Mouse (Mus musculus): Measurements from ENCODE around the gene Trappc10. TPM values are rescaled to one million over a fixed set of nuclear protein-coding genes. Genes with fewer than 3 reads are reported as not detected.

The Trappc10 gene
- 69.3 to 80.4 TPM (median 72.0 TPM) in 4 replicates for total RNA-seq (2023)

GRCm38 (mm10) chr10:78244438-78245224 lies at the start of gene Trappc10:
Gene Trappc10 (minus strand): TSS chr10:78244641.

GRCm38 (mm10) chr10:78184531-78185380 lies 59.7 kb downstream of the Trappc10 start, which contains the start of gene Pwp2:
Gene Pwp2 (minus strand): TSS chr10:78185149.

GRCm38 (mm10) chr10:78169281-78170042 lies 75.0 kb downstream of the Trappc10 start, which contains the start of gene D10Jhu81e:
Gene D10Jhu81e (minus strand): TSS chr10:78169782.

Other genes with a start within 250 kb of the Trappc10 start
- gene Pfkl, start 234.6 kb downstream of the Trappc10 start, total RNA-seq (2023) = 76.6 to 97.0 TPM (median 84.3 TPM) in 4 replicates
- gene Dnmt3l, start 202.7 kb downstream of the Trappc10 start, total RNA-seq (2023) = not detected in 4 replicates
- gene Aire, start 201.0 kb downstream of the Trappc10 start, total RNA-seq (2023) = 1.3 to 2.2 TPM (median 1.9 TPM) in 4 replicates
- gene Icosl, start 175.3 kb downstream of the Trappc10 start, total RNA-seq (2023) = 243 to 274 TPM (median 264 TPM) in 4 replicates
- gene D10Jhu81e, start 74.9 kb downstream of the Trappc10 start, total RNA-seq (2023) = 40.6 to 45.5 TPM (median 42.5 TPM) in 4 replicates
- gene Pwp2, start 59.5 kb downstream of the Trappc10 start, total RNA-seq (2023) = 22.3 to 26.5 TPM (median 23.9 TPM) in 4 replicates
- gene Agpat3, start 107.8 kb upstream of the Trappc10 start, total RNA-seq (2023) = 96.5 to 116 TPM (median 112 TPM) in 4 replicates
- 376 to 391 TPM (median 377 TPM) in 4 replicates for gene Rrp1, start 168.4 kb upstream of the Trappc10 start, total RNA-seq (2023)
- gene Cstb, start 181.0 kb upstream of the Trappc10 start, total RNA-seq (2023) = 48.4 to 62.6 TPM (median 58.4 TPM) in 4 replicates
- 49.3 to 62.0 TPM (median 53.7 TPM) in 4 replicates for gene Pdxk, start 220.3 kb upstream of the Trappc10 start, total RNA-seq (2023)

All from B cell, adult 62 days (primary cell).